Mouse (Mus musculus) embryonic facial prominence, embryonic 14.5 days (tissue): ENCODE measurements around the gene Rilp. TPM values are rescaled to one million over a fixed set of nuclear protein-coding genes. Genes with fewer than 3 reads are reported as not detected.

ENCODE experiments used
- ATAC-seq: fragments of 200-750 bp; cut with Nextera tagmentation; 2 replicates; pipeline ENCODE4 v1.8.0; 2017; ENCODE audit warnings: low read depth, moderate number of reproducible peaks, moderate TSS enrichment
- DNase-seq: peaks from one replicate; pipeline ENCODE4 v3.0.0-alpha.2; 2015; ENCODE audit warnings: low spot score
- H3K27ac ChIP-seq: fragments of 300-500 bp; sonication (generic); replicated peaks from 2 replicates; pipeline ENCODE4 v1.5.1; 2014; ENCODE audit warnings: low read depth, mild to moderate bottlenecking, low read length, moderate library complexity
- H3K27me3 ChIP-seq: fragments of 300-500 bp; sonication (generic); replicated peaks from 2 replicates; pipeline ENCODE4 v1.6.1; 2014; ENCODE audit warnings: low read length; ENCODE audit not compliant: control insufficient read depth, insufficient read depth
- H3K36me3 ChIP-seq: fragments of 300-500 bp; sonication (generic); 2 replicates; pipeline ENCODE4 v1.6.1; 2014; ENCODE audit warnings: low read length, mixed read lengths; ENCODE audit not compliant: control insufficient read depth, insufficient read depth
- H3K4me1 ChIP-seq: fragments of 300-500 bp; sonication (generic); 2 replicates; pipeline ENCODE4 v1.6.1; 2014; ENCODE audit warnings: antibody characterized with exemption, low read length; ENCODE audit not compliant: control insufficient read depth, insufficient read depth
- H3K4me2 ChIP-seq: fragments of 300-500 bp; sonication (generic); 2 replicates; pipeline ENCODE4 v1.6.1; 2014; ENCODE audit warnings: low read depth, mild to moderate bottlenecking, low read length, moderate library complexity, mixed read lengths
- H3K4me3 ChIP-seq: fragments of 300-500 bp; sonication (generic); 2 replicates; pipeline ENCODE4 v1.5.1; 2014; ENCODE audit warnings: low read depth, mild to moderate bottlenecking, low read length
- H3K9ac ChIP-seq: fragments of 300-500 bp; sonication (generic); 2 replicates; pipeline ENCODE4 v1.6.1; 2014; ENCODE audit warnings: low read depth, mild to moderate bottlenecking, low read length, moderate library complexity, mixed read lengths
- H3K9me3 ChIP-seq: fragments of 300-500 bp; sonication (generic); 2 replicates; pipeline ENCODE4 v1.6.1; 2016; ENCODE audit warnings: low read length; ENCODE audit not compliant: control insufficient read depth
- WGBS: fragments of 180-500 bp; shearing (Covaris S2); extraction: QIAGEN DNeasy Blood & Tissue Kit; methylation state at CpG from one replicate; pipeline ENCODE4 v1.1.7; 2014; 5-methylcytosine and 5-hydroxymethylcytosine counted together
- polyA plus RNA-seq: library from polyadenylated mRNA; unstranded; fragments of >200 nt; fragmentation: Nextera tagmentation; extraction: Ambion mirVana; gene quantifications from 2 replicates; pipeline ENCODE4 v1.2.1, GENCODE M21; 2014

Gene Rilp
- polyA plus RNA-seq, 1 experiment from 2014 or later: 0.70 TPM

DNA sequence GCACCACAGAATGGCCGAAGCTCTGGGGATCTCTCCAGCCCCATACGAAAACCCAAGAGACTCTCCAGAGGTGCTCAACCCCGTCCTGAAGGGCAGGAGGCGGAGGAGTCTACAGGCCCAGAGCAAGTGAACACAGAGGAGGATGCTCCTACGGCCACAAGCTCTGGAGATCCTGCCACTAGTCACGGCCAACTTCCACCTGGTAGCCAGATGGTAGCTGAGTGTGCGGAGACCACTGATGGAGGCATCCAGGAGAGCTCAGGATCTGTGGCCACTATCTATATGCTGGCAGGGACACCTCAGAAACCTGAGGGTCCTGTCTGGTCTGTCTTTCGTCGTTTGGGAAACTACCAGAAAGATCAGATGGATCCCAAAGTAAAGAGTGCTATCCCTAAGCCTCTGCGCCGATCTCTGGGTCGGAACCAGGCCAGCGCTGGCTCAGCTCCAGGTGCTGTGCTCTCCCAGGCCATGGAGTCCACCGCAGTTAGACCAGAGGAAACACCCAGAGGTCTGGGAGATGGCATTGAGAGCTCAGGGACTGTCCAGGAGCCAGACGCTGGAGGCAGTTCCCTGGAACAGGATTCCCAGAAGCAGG is 15.7 kb downstream of the Rilp start:
- Histone ChIP-seq H3K4me2 (no peak overlapping the region), H3K27ac (no peak overlapping the region), H3K4me3 (no peak overlapping the region), H3K4me1 (no peaks in the 10 kb centered on the region), H3K9me3 (no peaks in the 10 kb centered on the region), H3K27me3 (no peaks in the 10 kb centered on the region), H3K9ac (no peak overlapping the region), H3K36me3 (no peaks in the 10 kb centered on the region)
- WGBS: 83% methylated on average over 15 of the region's 15 CpGs
- ATAC-seq (no peak), DNase-seq (no peak)

DNA sequence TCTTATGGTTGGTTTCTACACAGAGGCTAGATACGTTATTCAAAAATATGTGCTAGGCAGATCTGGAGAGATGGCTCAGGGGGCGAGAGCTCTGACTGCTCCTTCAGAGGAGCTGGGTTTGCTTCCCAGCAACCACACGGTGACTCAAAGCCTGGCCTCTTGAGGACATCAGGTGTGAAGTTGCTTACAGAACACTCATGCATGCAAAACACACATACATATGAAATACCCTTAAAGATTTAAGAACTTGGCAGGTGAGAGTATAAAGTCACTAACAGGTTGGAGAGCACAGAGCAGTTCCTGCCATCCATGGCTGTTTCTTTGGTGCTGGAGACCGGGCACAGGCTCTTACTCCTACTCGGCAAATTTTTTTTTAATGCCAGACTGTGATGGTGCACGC is 17.0 kb downstream of the Rilp start:
- no peak for DNase-seq
- no peak overlapping the region for H3K27ac ChIP-seq

GRCm38 (mm10) chr11:75529771-75530170 is 19.9 kb downstream of the Rilp start:
- ATAC-seq (no peak), DNase-seq (no peak)
- H3K9me3 ChIP-seq: no peaks in the 10 kb centered on the region
- no peak overlapping the region for H3K4me2 ChIP-seq
- no peak overlapping the region for H3K27ac ChIP-seq
- H3K27me3 ChIP-seq: no peaks in the 10 kb centered on the region
- H3K4me1 ChIP-seq: peaks cover 8% of the 10 kb centered on the region; the same call in 1 of the 2 replicates
- no peak overlapping the region for H3K9ac ChIP-seq
- H3K4me3 ChIP-seq: no peak overlapping the region
- no peaks in the 10 kb centered on the region for H3K36me3 ChIP-seq
- 51% methylated on average over 4 of the region's 4 CpGs for WGBS

More for the DNA sequence above, 17.0 kb downstream of the Rilp start:
- ATAC-seq: no peak
- 84% methylated on average over 6 of the region's 6 CpGs for WGBS
- no peaks in the 10 kb centered on the region for H3K27me3 ChIP-seq
- no peak overlapping the region for H3K4me3 ChIP-seq
- no peaks in the 10 kb centered on the region for H3K4me1 ChIP-seq
- no peaks in the 10 kb centered on the region for H3K36me3 ChIP-seq
- no peaks in the 10 kb centered on the region for H3K9me3 ChIP-seq
- H3K4me2 ChIP-seq: no peak overlapping the region
- H3K9ac ChIP-seq: no peak overlapping the region

GRCm38 (mm10) chr11:75530325-75530724 is 20.4 kb downstream of the Rilp start:
- Histone ChIP-seq H3K9me3 (no peaks in the 10 kb centered on the region), H3K9ac (peak overlapping the region; percentile 73), H3K27me3 (no peaks in the 10 kb centered on the region), H3K36me3 (no peaks in the 10 kb centered on the region), H3K4me1 (peaks cover 8% of the 10 kb centered on the region; the same call in 1 of the 2 replicates), H3K4me2 (peak overlapping the region; percentile 90), H3K27ac (no peak overlapping the region; the same call in 1 of the 2 replicates), H3K4me3 (peak overlapping the region; percentile 71)
- ATAC-seq: peak; percentile 26; the same call in 1 of the 2 replicates
- DNase-seq: peak; percentile 92
- WGBS: 1% methylated on average over 10 of the region's 10 CpGs

GRCm38 (mm10) chr11:75530845-75531373 is 21.0 kb downstream of the Rilp start:
- Histone ChIP-seq H3K4me1 (peaks cover 8% of the 10 kb centered on the region; the same call in 1 of the 2 replicates), H3K27ac (peak overlapping the region; percentile 77; the same call in 1 of the 2 replicates), H3K9me3 (no peaks in the 10 kb centered on the region), H3K4me2 (peak overlapping the region; percentile 90), H3K9ac (peak overlapping the region; percentile 73), H3K36me3 (no peaks in the 10 kb centered on the region), H3K27me3 (no peaks in the 10 kb centered on the region), H3K4me3 (peak overlapping the region; percentile 71)
- under 1% methylated on average over 30 of the region's 31 CpGs for WGBS
- peak; percentile 3 for ATAC-seq
- DNase-seq: no peak

GRCm38 (mm10) chr11:75531469-75532242 is 21.8 kb downstream of the Rilp start, which contains the start of gene Slc43a2:
Slc43a2 (plus strand) TSS chr11:75531694.
- under 1% methylated on average over 59 of the region's 62 CpGs for WGBS
- peaks cover 8% of the 10 kb centered on the region; the same call in 1 of the 2 replicates for H3K4me1 ChIP-seq

GRCm38 (mm10) chr11:75532340-75533277 is 22.7 kb downstream of the Rilp start:
- 18% methylated on average over 26 of the region's 38 CpGs for WGBS
- ATAC-seq (no peak), DNase-seq (no peak)
- Histone ChIP-seq H3K4me2 (peak overlapping the region; percentile 90), H3K36me3 (no peaks in the 10 kb centered on the region), H3K9me3 (no peaks in the 10 kb centered on the region), H3K27ac (peak overlapping the region; percentile 82), H3K4me1 (peaks cover 8% of the 10 kb centered on the region; the same call in 1 of the 2 replicates), H3K4me3 (peak overlapping the region; percentile 71), H3K9ac (peak overlapping the region; percentile 73), H3K27me3 (no peaks in the 10 kb centered on the region)

More at GRCm38 (mm10) chr11:75531469-75532242, 21.8 kb downstream of the Rilp start, which contains the start of gene Slc43a2:
- no peaks in the 10 kb centered on the region for H3K27me3 ChIP-seq
- no peaks in the 10 kb centered on the region for H3K36me3 ChIP-seq
- H3K4me2 ChIP-seq: peak within 1 kb of the TSS; percentile 90
- peak within 1 kb of the TSS; percentile 71 for H3K4me3 ChIP-seq
- H3K9ac ChIP-seq: peak within 1 kb of the TSS; percentile 73
- no peaks in the 10 kb centered on the region for H3K9me3 ChIP-seq
- peak; percentile 95 for ATAC-seq
- peak within 1 kb of the TSS; percentile 82 for H3K27ac ChIP-seq
- DNase-seq: peak; percentile 98
